Mouse (Mus musculus): ENCODE measurements at regions not wholly inside any gene's neighbourhood (a gene's known extent, or its start where the extent isn't known, plus 50 kb on each side); places are given as distances from the start of the nearest gene placed in this dataset.

- DNase-seq: peak in 1 of 2 experiments; percentile 21
Observed at GRCm38 (mm10) chr16:9354331-9355030, 524.6 kb downstream of the 1810013L24Rik start.

- DNase-seq: no peak
Observed at GRCm38 (mm10) chr16:9358651-9359050, 528.8 kb downstream of the 1810013L24Rik start.

- no peak for DNase-seq
Observed at GRCm38 (mm10) chr16:9359399-9360135, 529.7 kb downstream of the 1810013L24Rik start.

GRCm38 (mm10) chr16:9360741-9361255 lies 530.9 kb downstream of the 1810013L24Rik start:
- peak in 1 of 2 experiments; percentile 14 for DNase-seq

- DNase-seq: no peak
Observed at GRCm38 (mm10) chr16:9362116-9362515, 532.2 kb downstream of the 1810013L24Rik start.

- no peak for DNase-seq
Observed at GRCm38 (mm10) chr16:9364105-9364504, 534.2 kb downstream of the 1810013L24Rik start.

GRCm38 (mm10) chr16:9390986-9391385 lies 561.1 kb downstream of the 1810013L24Rik start:
- DNase-seq: no peak

- DNase-seq: peak in 1 of 2 experiments; percentile 12
Observed at GRCm38 (mm10) chr16:9404736-9405135, 574.8 kb downstream of the 1810013L24Rik start.

GRCm38 (mm10) chr16:9408196-9408595 lies 578.3 kb downstream of the 1810013L24Rik start:
- no peak for DNase-seq

GRCm38 (mm10) chr16:9430509-9430908 lies 564.9 kb downstream of the Grin2a start:
- no peak for DNase-seq

- DNase-seq: no peak
Observed at GRCm38 (mm10) chr16:9439300-9439856, 556.0 kb downstream of the Grin2a start.

GRCm38 (mm10) chr16:9439891-9440290 lies 555.5 kb downstream of the Grin2a start:
- no peak for DNase-seq

GRCm38 (mm10) chr16:9452058-9452457 lies 543.3 kb downstream of the Grin2a start:
- no peak for DNase-seq

- peak; percentile 46 to 61 for DNase-seq
Observed at GRCm38 (mm10) chr16:9457574-9457973, 537.8 kb downstream of the Grin2a start.

GRCm38 (mm10) chr16:9462497-9462896 lies 532.9 kb downstream of the Grin2a start:
- DNase-seq: no peak

GRCm38 (mm10) chr16:9469394-9469793 lies 526.0 kb downstream of the Grin2a start:
- peak in 1 of 2 experiments; percentile 51 for DNase-seq

- no peak for DNase-seq
Observed at GRCm38 (mm10) chr16:9485291-9485690, 510.1 kb downstream of the Grin2a start.

- no peak for DNase-seq
Observed at GRCm38 (mm10) chr16:9498301-9498700, 497.1 kb downstream of the Grin2a start.

- peak; percentile 26 to 27 for DNase-seq
Observed at GRCm38 (mm10) chr16:9501713-9502112, 493.6 kb downstream of the Grin2a start.

GRCm38 (mm10) chr16:9509666-9510065 lies 485.7 kb downstream of the Grin2a start:
- peak; percentile 52 to 57 for DNase-seq

- no peak for DNase-seq
Observed at GRCm38 (mm10) chr16:9514538-9514937, 480.8 kb downstream of the Grin2a start.

Data from cerebellum, postnatal 10 days (tissue).